ENCODE assay signal across 8 mouse cellular contexts in genomic region chr1:34850343-34851136, GRCm38 (mm10). TPM values are rescaled to one million over a fixed set of nuclear protein-coding genes. Genes with fewer than 3 reads are reported as not detected.
DNase-seq lines count a peak whose midpoint lies in the region; ATAC-seq and TF ChIP-seq lines count a peak whose summit lies in the region.

No protein-coding gene starts in this region.

- TF ChIP-seq CTCF in ES-Bruce4 (IDR thresholded peaks at IDR 0.05; ENCODE audit: low read depth, low read length): no peak

- WGBS in embryonic facial prominence, embryonic 12.5 days: 37% methylated on average over 10 of the region's 11 CpGs
- WGBS in limb, embryonic 11.5 days: 49% methylated on average over 11 of the region's 11 CpGs

- no peaks in the 10 kb centered on the region for H3K9me3 ChIP-seq in erythroblast, embryonic 14.5 days (ENCODE audit: control insufficient read depth, low read length)
- H3K9me3 ChIP-seq in ES-Bruce4 (replicated peaks; ENCODE audit: control insufficient read depth, insufficient read depth, low read length, poor library complexity, severe bottlenecking): no peaks in the 10 kb centered on the region
- no peaks in the 10 kb centered on the region for H3K9me3 ChIP-seq in embryonic facial prominence, embryonic 12.5 days
- no peaks in the 10 kb centered on the region for H3K9me3 ChIP-seq in limb, embryonic 11.5 days (ENCODE audit: control insufficient read depth, low read length)

- peaks cover 28% of the 10 kb centered on the region for H3K4me1 ChIP-seq in erythroblast, embryonic 14.5 days (ENCODE audit: control insufficient read depth)
- no peaks in the 10 kb centered on the region for H3K4me1 ChIP-seq in ES-Bruce4 (ENCODE audit: control insufficient read depth, insufficient read depth, low read length)
- H3K4me1 ChIP-seq in embryonic facial prominence, embryonic 12.5 days: peaks cover 4% of the 10 kb centered on the region; the same call in 1 of the 2 replicates
- H3K4me1 ChIP-seq in limb, embryonic 11.5 days (ENCODE audit: control insufficient read depth, insufficient read depth, low read length): no peaks in the 10 kb centered on the region

- peak overlapping the region; percentile 71 for H3K4me3 ChIP-seq in erythroblast, embryonic 14.5 days (replicated peaks)
- H3K4me3 ChIP-seq in ES-Bruce4 (ENCODE audit: low read depth, low read length): peak overlapping the region; percentile 45
- H3K4me3 ChIP-seq in embryonic facial prominence, embryonic 12.5 days: peak overlapping the region; percentile 63
- H3K4me3 ChIP-seq in limb, embryonic 11.5 days (ENCODE audit: low read depth, low read length): peak overlapping the region; percentile 50

- H3K27ac ChIP-seq in ES-Bruce4 (ENCODE audit: insufficient read depth, low read length): no peak overlapping the region
- H3K27ac ChIP-seq in embryonic facial prominence, embryonic 12.5 days: no peak overlapping the region
- H3K27ac ChIP-seq in limb, embryonic 11.5 days (replicated peaks; ENCODE audit: low read depth, low read length): no peak overlapping the region

- TF ChIP-seq EP300 in ES-Bruce4 (IDR thresholded peaks at IDR 0.05; ENCODE audit: insufficient read depth, low read depth, low read length): no peak

- intact Hi-C loops in gastrocnemius, postnatal 36 days (cut with DNase I): loop anchor here (5.0 kb wide), 1 partner anchor 38 kb away; no protein-coding TSS in a partner anchor

- TF ChIP-seq POLR2A in ES-Bruce4 (IDR thresholded peaks at IDR 0.05; ENCODE audit: insufficient read depth, low read length): no peak

- no peaks in the 10 kb centered on the region for H3K27me3 ChIP-seq in erythroblast, embryonic 14.5 days (ENCODE audit: control insufficient read depth)
- no peaks in the 10 kb centered on the region for H3K27me3 ChIP-seq in ES-Bruce4 (ENCODE audit: control insufficient read depth, insufficient read depth, low read length, poor library complexity, severe bottlenecking)
- H3K27me3 ChIP-seq in embryonic facial prominence, embryonic 12.5 days: no peaks in the 10 kb centered on the region
- H3K27me3 ChIP-seq in limb, embryonic 11.5 days (ENCODE audit: control insufficient read depth, insufficient read depth, low read length): no peaks in the 10 kb centered on the region

- H3K9ac ChIP-seq in ES-Bruce4 (ENCODE audit: low read depth, poor library complexity, severe bottlenecking): peak overlapping the region; percentile 45
- peak overlapping the region; percentile 80 for H3K9ac ChIP-seq in embryonic facial prominence, embryonic 12.5 days
- no peak overlapping the region for H3K9ac ChIP-seq in limb, embryonic 11.5 days (ENCODE audit: low read length)

- H3K4me2 ChIP-seq in embryonic facial prominence, embryonic 12.5 days (replicated peaks): peak overlapping the region; percentile 86
- H3K4me2 ChIP-seq in limb, embryonic 11.5 days (ENCODE audit: low read depth, severe bottlenecking): peak overlapping the region; percentile 59

- no peaks in the 10 kb centered on the region for H3K36me3 ChIP-seq in erythroblast, embryonic 14.5 days (ENCODE audit: control insufficient read depth)
- H3K36me3 ChIP-seq in ES-Bruce4 (ENCODE audit: control insufficient read depth, insufficient read depth, low read length, poor library complexity, severe bottlenecking): no peaks in the 10 kb centered on the region
- no peaks in the 10 kb centered on the region for H3K36me3 ChIP-seq in embryonic facial prominence, embryonic 12.5 days
- H3K36me3 ChIP-seq in limb, embryonic 11.5 days (ENCODE audit: control insufficient read depth, insufficient read depth, low read length): no peaks in the 10 kb centered on the region

- ATAC-seq in erythroblast, adult 5-6 weeks (replicated peaks; ENCODE audit: low FRiP score, poor library complexity, severe bottlenecking): no peak
- ATAC-seq in embryonic facial prominence, embryonic 12.5 days (ENCODE audit: insufficient number of reproducible peaks, insufficient read depth, low FRiP score, low TSS enrichment): peak; percentile 41; the same call in 1 of the 2 replicates
- peak; percentile 61 for ATAC-seq in limb, embryonic 11.5 days (ENCODE audit: insufficient number of reproducible peaks, low FRiP score, low TSS enrichment, low read depth)

- no peak for DNase-seq in limb, embryonic 11.5 days (ENCODE audit: low spot score)
- DNase-seq in retina, embryonic 14.5 days (ENCODE audit: low spot score): peak; percentile 26
- DNase-seq in adrenal gland, adult 8-10 months: no peak
- DNase-seq in gastrocnemius, postnatal 36 days: no peak

RNA-seq across cellular contexts. Expression of gene Plekhb2, which starts 0.8 kb away (rescaled TPM):
- 0.05 and 0.08 TPM in 2 replicates for polyA plus RNA-seq in erythroblast, embryonic 14.5 days (2012)
- 16.7 and 24.9 TPM in 2 replicates for total RNA-seq in erythroblast, adult 5-6 weeks (2015; ENCODE audit: low replicate concordance)
- 5.4 and 5.5 TPM in 2 replicates for total RNA-seq in erythroblast, adult 5-6 weeks (2017; ENCODE audit: low replicate concordance)
- 23.0 and 33.3 TPM in 2 replicates for polyA plus RNA-seq in ES-Bruce4 (2011; ENCODE audit: insufficient read depth, insufficient read length, low read depth, missing spikeins)
- 17.4 and 20.7 TPM in 2 replicates for polyA plus RNA-seq in embryonic facial prominence, embryonic 12.5 days (2016; fragmentation: Nextera tagmentation; extraction: Ambion mirVana)
- polyA plus RNA-seq in limb, embryonic 11.5 days (2014; fragmentation: Nextera tagmentation; extraction: Ambion mirVana): 16.5 and 21.1 TPM in 2 replicates
- total RNA-seq in adrenal gland, adult 8-10 months (2022): 100 to 1,000 TPM; 196 to 281 (median 226) TPM
- total RNA-seq in gastrocnemius, postnatal 36 days (2021): 10 to 100 TPM; 44.6 to 53.4 TPM

RNA-seq across cellular contexts. Expression of gene Fam168b, which starts 7.7 kb away (rescaled TPM):
- polyA plus RNA-seq in erythroblast, embryonic 14.5 days (2012): 5.2 and 5.4 TPM in 2 replicates
- total RNA-seq in erythroblast, adult 5-6 weeks (2015; ENCODE audit: low replicate concordance): 6.3 and 13.6 TPM in 2 replicates
- 15.9 and 29.3 TPM in 2 replicates for total RNA-seq in erythroblast, adult 5-6 weeks (2017; ENCODE audit: low replicate concordance)
- polyA plus RNA-seq in ES-Bruce4 (2011; ENCODE audit: insufficient read depth, insufficient read length, low read depth, missing spikeins): 65.3 and 71.4 TPM in 2 replicates
- polyA plus RNA-seq in embryonic facial prominence, embryonic 12.5 days (2016; fragmentation: Nextera tagmentation; extraction: Ambion mirVana): 132 and 140 TPM in 2 replicates
- polyA plus RNA-seq in limb, embryonic 11.5 days (2014; fragmentation: Nextera tagmentation; extraction: Ambion mirVana): 93.5 and 114 TPM in 2 replicates
- total RNA-seq in adrenal gland, adult 8-10 months (2022): 100 to 1,000 TPM; 117 to 144 (median 125) TPM
- 10 to 100 TPM; 20.5 to 30.7 TPM for total RNA-seq in gastrocnemius, postnatal 36 days (2021)

Comparison
In these comparisons a context has a peak if more than half of its experiments do, and no peak if none do; other contexts are left out.
1. RNA of gene Plekhb2, which starts 0.8 kb away (polyA plus RNA-seq): 23.0 to 33.3 TPM in ES-Bruce4, 17.4 to 20.7 TPM in embryonic facial prominence, embryonic 12.5 days and 16.5 to 21.1 TPM in limb, embryonic 11.5 days; 0.05 to 0.08 TPM in erythroblast, embryonic 14.5 days; every median in the first group is over 10 times any median in the second.
2. RNA of gene Fam168b, which starts 7.7 kb away (polyA plus RNA-seq): 132 to 140 TPM in embryonic facial prominence, embryonic 12.5 days, 93.5 to 114 TPM in limb, embryonic 11.5 days and 65.3 to 71.4 TPM in ES-Bruce4; 5.2 to 5.4 TPM in erythroblast, embryonic 14.5 days; every median in the first group is over 10 times any median in the second.
3. Peak in every context shown above with its lines, with median percentiles within 50 percentile points of each other: H3K4me3 ChIP-seq.